Mouse (Mus musculus): Measurements from ENCODE around the gene Gtpbp4. TPM values are rescaled to one million over a fixed set of nuclear protein-coding genes. Genes with fewer than 3 reads are reported as not detected.
"Not testable (repeated sequence)": the region's sequence is repeated elsewhere in the genome, so short reads cannot be mapped to it uniquely, and the experiment has no call there.

The Gtpbp4 gene
- polyA plus RNA-seq, 1 experiment from 2014 or later: 93.0 TPM

- Histone ChIP-seq H3K4me3 (no peak overlapping the region), H3K4me2 (replicated peaks) (no peak overlapping the region), H3K4me1 (no peaks in the 10 kb centered on the region), H3K27me3 (no peaks in the 10 kb centered on the region), H3K9me3 (no peaks in the 10 kb centered on the region), H3K36me3 (no peaks in the 10 kb centered on the region), H3K27ac (no peak overlapping the region), H3K9ac (no peak overlapping the region)
- no peak for ATAC-seq (ENCODE audit: low FRiP score, low read depth)
- 20% methylated on average over 3 of the region's 3 CpGs for WGBS
Observed at GRCm38 (mm10) chr13:9014431-9014830, 18.5 kb upstream of the Gtpbp4 start.

DNA sequence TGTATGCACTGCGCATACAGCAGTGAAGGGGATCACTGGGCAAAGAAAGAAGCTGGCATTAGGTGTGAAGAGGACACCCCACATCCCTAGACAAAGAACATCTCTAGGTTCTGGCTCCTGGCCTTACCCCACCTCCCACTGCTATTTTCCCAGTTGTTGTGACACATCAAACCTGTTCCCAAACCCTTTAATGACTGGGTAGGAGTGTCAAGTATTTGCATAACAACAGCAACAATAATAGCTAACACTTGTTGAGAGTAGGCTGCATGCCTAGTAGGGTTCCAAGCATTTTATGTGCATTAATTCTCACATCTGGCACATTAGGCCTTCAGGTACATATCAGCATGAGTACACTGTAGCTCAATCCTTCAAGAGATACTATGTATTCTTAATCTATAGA, 17.6 kb upstream of the Gtpbp4 start:
- H3K9ac ChIP-seq: no peak overlapping the region
- H3K4me3 ChIP-seq: no peak overlapping the region
- no peaks in the 10 kb centered on the region for H3K4me1 ChIP-seq
- no peaks in the 10 kb centered on the region for H3K9me3 ChIP-seq
- H3K4me2 ChIP-seq (replicated peaks): no peak overlapping the region
- no peaks in the 10 kb centered on the region for H3K27me3 ChIP-seq
- no peaks in the 10 kb centered on the region for H3K36me3 ChIP-seq
- no peak for ATAC-seq (ENCODE audit: low FRiP score, low read depth)
- 63% methylated on average over 1 of the region's 1 CpGs for WGBS
- H3K27ac ChIP-seq: no peak overlapping the region

- Histone ChIP-seq H3K4me3 (no peak overlapping the region), H3K9me3 (no peaks in the 10 kb centered on the region), H3K4me2 (replicated peaks) (no peak overlapping the region), H3K4me1 (no peaks in the 10 kb centered on the region), H3K27ac (no peak overlapping the region), H3K9ac (no peak overlapping the region), H3K36me3 (no peaks in the 10 kb centered on the region), H3K27me3 (no peaks in the 10 kb centered on the region)
- WGBS: 48% methylated on average over 12 of the region's 12 CpGs
- peak; percentile 76; the same call in 1 of the 2 replicates for ATAC-seq (ENCODE audit: low FRiP score, low read depth)
Observed at GRCm38 (mm10) chr13:9011596-9012350, 15.9 kb upstream of the Gtpbp4 start.

DNA sequence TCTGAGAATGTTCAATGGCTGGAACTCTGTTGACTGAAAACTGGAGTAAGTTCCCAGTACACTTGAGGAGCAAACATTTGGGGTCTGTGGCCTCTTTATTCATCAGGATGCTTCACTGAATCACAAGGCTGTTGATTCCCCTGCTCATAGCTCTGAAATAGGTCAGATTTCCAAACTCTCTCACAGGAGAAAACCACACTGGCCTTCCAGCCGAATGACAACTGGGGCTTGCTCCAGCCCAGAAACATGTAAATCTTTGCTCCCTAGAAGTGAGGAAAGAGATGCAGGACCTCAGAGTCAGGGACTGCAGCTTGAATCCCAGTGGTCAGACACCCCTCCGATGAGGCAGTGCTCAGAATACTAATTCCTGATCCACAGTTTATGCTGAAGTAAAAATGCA, 7.4 kb upstream of the Gtpbp4 start:
- Histone ChIP-seq H3K4me1 (no peaks in the 10 kb centered on the region), H3K9me3 (no peaks in the 10 kb centered on the region), H3K9ac (no peak overlapping the region), H3K4me3 (no peak overlapping the region), H3K4me2 (replicated peaks) (no peak overlapping the region), H3K27ac (no peak overlapping the region), H3K36me3 (no peaks in the 10 kb centered on the region), H3K27me3 (no peaks in the 10 kb centered on the region)
- ATAC-seq (ENCODE audit: low FRiP score, low read depth): no peak
- 65% methylated on average over 2 of the region's 2 CpGs for WGBS

DNA sequence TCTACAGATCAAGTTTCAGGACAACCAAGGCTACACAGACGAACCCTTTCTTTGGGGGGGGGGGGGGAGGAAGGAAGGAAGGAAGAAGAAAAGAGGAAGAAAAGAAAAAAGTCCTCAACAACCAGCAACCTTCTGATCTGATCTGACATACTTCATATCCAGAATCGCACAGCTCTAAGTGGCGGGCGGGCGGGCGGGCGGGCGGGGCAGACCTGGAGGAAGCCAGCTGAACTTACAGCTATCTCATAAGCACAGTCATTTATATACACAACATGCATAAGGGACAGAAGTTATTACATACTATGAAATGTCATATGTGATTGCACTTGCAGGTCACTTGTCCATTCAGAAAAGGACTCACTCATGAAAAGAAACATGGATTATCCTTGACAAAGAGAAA, 3.6 kb upstream of the Gtpbp4 start:
- Histone ChIP-seq H3K36me3 (no peaks in the 10 kb centered on the region), H3K9me3 (no peaks in the 10 kb centered on the region), H3K4me2 (replicated peaks) (no peak overlapping the region), H3K27me3 (no peaks in the 10 kb centered on the region), H3K4me3 (no peak overlapping the region), H3K4me1 (peaks cover 11% of the 10 kb centered on the region), H3K27ac (no peak overlapping the region), H3K9ac (no peak overlapping the region)
- 84% methylated on average over 8 of the region's 8 CpGs for WGBS
- ATAC-seq (ENCODE audit: low FRiP score, low read depth): no peak

DNA sequence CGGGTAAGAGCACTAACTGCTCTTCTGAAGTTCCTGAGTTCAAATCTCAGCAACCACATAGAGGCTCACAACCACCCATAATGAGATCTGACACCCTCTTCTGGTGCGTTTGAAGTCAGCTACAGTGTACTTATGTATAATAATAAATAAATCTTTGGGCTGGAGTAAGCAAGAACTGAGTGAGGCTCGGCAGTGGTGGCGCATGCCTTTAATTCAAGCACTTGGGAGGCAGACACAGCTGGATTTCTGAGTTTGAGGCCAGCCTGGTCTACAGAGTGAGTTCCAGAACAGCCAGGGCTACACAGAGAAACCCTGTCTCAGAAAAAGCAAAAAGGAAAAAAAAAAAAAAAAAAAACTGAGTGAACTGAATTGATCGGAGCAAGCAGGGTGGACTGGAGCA, 1.3 kb upstream of the Gtpbp4 start:
- H3K9ac ChIP-seq; H3K4me2 ChIP-seq (replicated peaks); H3K27me3 ChIP-seq; H3K4me3 ChIP-seq; H3K27ac ChIP-seq; H3K9me3 ChIP-seq; H3K36me3 ChIP-seq; ATAC-seq (ENCODE audit: low FRiP score, low read depth): not testable (repeated sequence)
- 84% methylated on average over 5 of the region's 5 CpGs for WGBS
- H3K4me1 ChIP-seq: peaks cover 12% of the 10 kb centered on the region

DNA sequence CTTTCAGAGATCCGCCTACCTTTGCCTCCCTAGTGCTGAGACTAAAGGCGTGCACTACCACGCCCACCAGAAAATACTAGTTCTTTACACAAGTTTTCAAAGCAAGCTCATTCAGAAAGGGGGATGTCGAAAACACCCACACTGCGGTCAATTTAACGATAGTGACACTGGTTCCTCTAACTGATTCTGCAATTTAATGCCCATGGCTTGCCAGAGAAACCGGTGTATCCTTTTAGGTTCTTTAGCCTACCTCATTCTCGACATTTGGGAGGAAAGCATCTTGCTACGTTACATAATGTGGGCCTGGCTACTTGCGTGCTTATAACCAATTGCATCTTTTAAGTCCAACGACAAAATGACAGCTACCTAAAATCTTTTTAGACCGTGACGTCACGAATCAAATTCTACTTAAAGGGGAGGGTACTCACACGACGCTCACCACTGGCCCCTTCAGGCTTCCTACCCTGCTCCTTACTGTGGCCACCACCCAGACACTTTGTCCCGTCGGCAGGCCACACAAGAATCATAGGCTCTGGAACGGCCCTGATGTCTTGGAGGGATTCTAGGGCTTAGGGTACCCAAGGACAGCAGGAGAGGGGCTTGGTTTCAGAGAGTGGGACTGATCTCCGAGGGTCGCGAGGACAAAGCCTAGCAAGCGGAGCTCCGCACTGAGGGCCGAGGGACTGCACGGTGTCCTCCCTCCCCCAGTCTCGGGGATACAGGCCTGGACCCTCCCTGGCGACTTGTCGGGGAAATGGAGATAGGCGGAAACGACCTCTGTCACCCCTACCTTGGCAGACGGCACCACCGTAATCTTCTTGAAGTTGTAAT, 509 bp downstream of the Gtpbp4 start:
- peak overlapping the region; percentile 88 for H3K9ac ChIP-seq
- H3K27me3 ChIP-seq: no peaks in the 10 kb centered on the region
- H3K36me3 ChIP-seq: peaks cover 12% of the 10 kb centered on the region
- H3K4me3 ChIP-seq: peak overlapping the region; percentile 98
- peak; percentile 81 for ATAC-seq (ENCODE audit: low FRiP score, low read depth)
- peaks cover 12% of the 10 kb centered on the region for H3K4me1 ChIP-seq
- WGBS: 5% methylated on average over 33 of the region's 33 CpGs
- H3K9me3 ChIP-seq: no peaks in the 10 kb centered on the region
- peak overlapping the region; percentile 91 for H3K4me2 ChIP-seq (replicated peaks)
- peak overlapping the region; percentile 49; the same call in 1 of the 2 replicates for H3K27ac ChIP-seq

DNA sequence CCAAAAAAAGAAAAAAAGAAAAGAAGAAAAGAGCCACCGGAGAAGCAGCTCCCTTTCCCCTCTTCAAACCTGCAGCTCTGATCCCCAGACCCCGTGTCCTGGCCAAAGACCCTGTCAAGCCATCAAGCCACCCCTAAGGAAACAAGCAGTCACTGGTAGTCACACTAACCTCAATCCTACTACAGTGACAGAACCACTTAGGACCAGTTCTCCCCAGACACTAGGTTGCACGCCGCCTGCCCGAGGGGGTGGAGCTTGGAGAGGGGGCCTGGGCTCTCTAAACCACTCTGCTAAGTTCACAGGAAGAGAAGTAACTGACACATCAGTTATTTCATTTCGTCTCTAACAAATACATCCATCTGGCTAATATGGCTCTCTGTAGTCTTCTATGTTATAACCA, 3.7 kb downstream of the Gtpbp4 start:
- peaks cover 40% of the 10 kb centered on the region for H3K36me3 ChIP-seq
- no peak for ATAC-seq (ENCODE audit: low FRiP score, low read depth)

GRCm38 (mm10) chr13:8972972-8973371, 22.9 kb downstream of the Gtpbp4 start:
- Histone ChIP-seq H3K27ac (no peak overlapping the region), H3K4me3 (no peak overlapping the region), H3K36me3 (peaks cover 87% of the 10 kb centered on the region), H3K4me2 (replicated peaks) (no peak overlapping the region), H3K4me1 (no peaks in the 10 kb centered on the region), H3K27me3 (no peaks in the 10 kb centered on the region), H3K9ac (no peak overlapping the region), H3K9me3 (no peaks in the 10 kb centered on the region)
- ATAC-seq (ENCODE audit: low FRiP score, low read depth): no peak
- WGBS: 97% methylated on average over 3 of the region's 3 CpGs

More for the DNA sequence above, 3.7 kb downstream of the Gtpbp4 start:
- Histone ChIP-seq H3K4me1 (peaks cover 12% of the 10 kb centered on the region), H3K27ac (no peak overlapping the region), H3K9ac (no peak overlapping the region), H3K4me3 (no peak overlapping the region), H3K27me3 (no peaks in the 10 kb centered on the region), H3K9me3 (no peaks in the 10 kb centered on the region), H3K4me2 (replicated peaks) (no peak overlapping the region)
- WGBS: 92% methylated on average over 6 of the region's 6 CpGs

DNA sequence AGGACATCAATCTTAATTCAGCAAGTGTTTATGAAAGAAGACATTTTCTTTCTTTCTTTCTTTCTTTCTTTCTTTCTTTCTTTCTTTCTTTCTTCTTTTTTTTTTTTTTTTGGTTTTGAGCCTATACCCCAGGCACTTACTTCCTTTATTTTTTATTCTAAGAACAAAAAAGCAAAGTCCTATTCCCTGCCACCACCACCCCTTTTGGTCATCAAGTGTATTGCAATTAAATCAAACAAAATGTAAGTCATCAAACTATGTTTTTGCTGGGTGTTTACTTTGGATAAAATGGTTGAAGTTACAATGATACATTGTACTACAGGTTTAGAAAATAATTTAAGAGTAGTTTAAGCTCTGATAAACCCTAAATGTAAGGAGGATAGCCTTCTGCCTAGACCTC, 23.5 kb downstream of the Gtpbp4 start:
- Histone ChIP-seq H3K9me3 (no peaks in the 10 kb centered on the region), H3K36me3 (peaks cover 87% of the 10 kb centered on the region), H3K4me3 (no peak overlapping the region), H3K9ac (no peak overlapping the region), H3K4me1 (no peaks in the 10 kb centered on the region), H3K27ac (no peak overlapping the region), H3K4me2 (replicated peaks) (no peak overlapping the region), H3K27me3 (no peaks in the 10 kb centered on the region)
- ATAC-seq (ENCODE audit: low FRiP score, low read depth): no peak

GRCm38 (mm10) chr13:8967742-8968141, 28.1 kb downstream of the Gtpbp4 start:
- H3K27me3 ChIP-seq: no peaks in the 10 kb centered on the region
- ATAC-seq (ENCODE audit: low FRiP score, low read depth): no peak
- H3K4me2 ChIP-seq (replicated peaks): no peak overlapping the region
- H3K36me3 ChIP-seq: peaks cover 48% of the 10 kb centered on the region
- no peak overlapping the region for H3K27ac ChIP-seq
- H3K4me3 ChIP-seq: no peak overlapping the region
- no peaks in the 10 kb centered on the region for H3K4me1 ChIP-seq
- no peak overlapping the region for H3K9ac ChIP-seq
- WGBS: 86% methylated on average over 8 of the region's 8 CpGs
- no peaks in the 10 kb centered on the region for H3K9me3 ChIP-seq

- peaks cover 32% of the 10 kb centered on the region for H3K36me3 ChIP-seq
- 93% methylated on average over 5 of the region's 5 CpGs for WGBS
Observed at GRCm38 (mm10) chr13:8965224-8965623, 30.7 kb downstream of the Gtpbp4 start.

More at GRCm38 (mm10) chr13:8965224-8965623, 30.7 kb downstream of the Gtpbp4 start:
- H3K9ac ChIP-seq: no peak overlapping the region
- H3K27ac ChIP-seq: no peak overlapping the region
- no peak overlapping the region for H3K4me2 ChIP-seq (replicated peaks)
- no peak for ATAC-seq (ENCODE audit: low FRiP score, low read depth)
- H3K4me3 ChIP-seq: no peak overlapping the region
- H3K9me3 ChIP-seq: no peaks in the 10 kb centered on the region
- no peaks in the 10 kb centered on the region for H3K27me3 ChIP-seq
- no peaks in the 10 kb centered on the region for H3K4me1 ChIP-seq
